Mouse (Mus musculus) layer of hippocampus, postnatal 25 days (tissue): Measurements from ENCODE around the gene Tbc1d14. TPM values are rescaled to one million over a fixed set of nuclear protein-coding genes. Genes with fewer than 3 reads are reported as not detected.

ENCODE experiments used
- DNase-seq, 2 experiments: peaks; one replicate each; pipeline ENCODE4 v3.0.0; 2022; ENCODE audit warnings: mixed read lengths in 2 of 2, low spot score in 1 of 2; ENCODE audit errors: extremely low spot score in 1 of 2
- total RNA-seq, 2 experiments: library from RNA; stranded (reverse); gene quantifications; 2 replicates each; pipeline ENCODE4 v1.2.3; 2021

Gene Tbc1d14
- total RNA-seq, 2 experiments from 2014 or later, result 92.4 to 104 TPM

DNA sequence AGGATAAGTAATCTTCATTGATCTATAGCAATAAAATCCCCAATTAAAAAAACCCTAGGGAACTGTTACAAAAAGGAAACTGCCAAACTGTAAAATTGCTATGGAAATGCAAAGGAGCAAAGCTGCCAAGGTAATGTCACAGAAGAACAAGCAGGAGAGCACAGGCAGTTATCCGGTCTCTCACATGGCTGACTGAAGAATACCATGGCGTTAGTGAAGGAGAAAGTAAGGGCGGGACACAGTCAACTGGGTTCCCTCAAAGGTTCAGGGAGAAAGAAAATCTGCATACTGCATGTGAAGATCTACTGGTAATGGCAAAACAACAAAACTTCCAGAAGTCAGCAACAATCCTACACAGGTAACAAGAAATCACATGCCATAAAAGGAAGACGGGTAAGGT, 36.8 kb downstream of the Tbc1d14 start:
- DNase-seq, result no peak

DNA sequence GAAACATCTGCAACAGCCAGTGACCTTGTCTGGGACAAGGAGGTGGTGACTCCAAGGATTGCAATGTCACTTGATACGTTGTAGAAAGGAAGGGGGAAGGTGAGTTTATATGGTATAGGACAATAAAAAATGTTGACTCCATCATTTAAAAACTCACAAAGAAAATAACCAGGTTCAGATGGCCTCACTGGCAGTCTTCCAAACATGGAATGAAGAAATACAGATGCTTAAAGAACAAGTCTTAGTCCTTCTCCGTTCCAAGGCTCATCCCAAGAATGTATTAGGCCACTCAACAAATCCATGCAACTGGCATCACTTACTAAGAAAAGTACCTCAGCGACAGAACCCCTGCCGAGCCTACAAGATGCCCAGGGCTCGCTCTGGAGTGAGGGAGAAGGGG, 38.6 kb downstream of the Tbc1d14 start:
- no peak for DNase-seq

DNA sequence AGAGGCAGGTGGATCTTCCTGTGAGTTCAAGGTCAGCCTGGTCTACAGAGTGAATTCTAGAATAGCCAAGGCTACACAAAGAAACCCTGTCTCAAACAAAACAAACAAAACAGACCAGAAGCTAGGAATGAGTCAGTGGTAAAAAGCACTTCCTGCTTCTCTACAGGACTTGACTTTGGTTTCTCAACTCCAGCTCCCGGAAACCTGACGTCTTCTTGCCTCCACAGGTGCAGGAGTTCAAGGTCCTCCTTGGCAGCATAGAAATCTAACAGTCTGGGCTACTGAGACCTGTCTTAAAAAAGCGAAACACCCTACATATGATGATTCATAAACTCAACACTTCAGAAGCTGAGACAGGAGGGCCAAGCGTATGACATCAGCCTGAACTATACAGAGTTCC, 39.2 kb downstream of the Tbc1d14 start:
- DNase-seq, result no peak

DNA sequence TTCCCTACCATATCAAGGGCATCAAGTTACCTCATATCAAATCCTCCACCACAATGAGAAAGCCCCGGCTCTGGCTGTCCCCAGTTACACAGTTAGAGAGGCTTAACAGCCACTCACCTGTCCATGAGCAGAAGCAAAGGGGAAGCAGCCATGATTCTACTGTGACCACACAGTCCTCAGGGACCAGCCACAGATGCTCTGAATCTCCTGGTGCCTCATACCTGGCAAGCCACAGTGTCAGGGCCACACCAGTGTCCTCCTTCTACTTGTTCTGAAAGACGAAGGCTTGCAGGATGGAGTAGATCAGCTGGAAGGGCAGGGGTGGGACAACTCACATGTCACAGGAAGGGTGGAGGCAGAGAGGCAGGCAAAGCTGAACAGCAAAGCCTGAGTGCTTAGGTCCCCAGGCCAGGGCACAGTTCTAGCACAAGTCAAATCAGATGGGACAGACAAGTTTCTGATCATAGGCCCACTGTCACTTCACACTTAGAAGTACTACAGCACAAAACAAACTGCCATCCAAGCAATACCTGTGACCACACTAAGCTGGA, 39.9 kb downstream of the Tbc1d14 start:
- DNase-seq, result no peak

DNA sequence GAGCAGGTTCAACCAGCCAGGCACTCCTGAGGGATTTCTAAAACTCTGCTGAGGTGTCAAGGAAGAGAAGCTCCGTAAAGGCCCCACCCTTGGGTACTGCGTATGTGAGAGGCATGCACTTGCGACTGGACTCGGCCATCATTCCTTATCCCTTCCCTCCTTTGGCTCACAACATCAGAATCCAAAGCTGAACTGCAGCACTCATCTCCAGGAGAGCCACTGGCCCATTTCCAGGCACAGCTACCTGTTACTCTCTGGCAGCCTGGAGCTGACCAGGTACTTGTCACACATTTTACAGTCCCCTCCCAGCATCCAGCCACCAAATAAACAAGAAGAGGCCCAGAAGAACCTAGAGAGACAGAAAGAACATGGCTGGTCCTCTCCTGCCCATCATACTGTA, 40.7 kb downstream of the Tbc1d14 start:
- DNase-seq, result no peak

DNA sequence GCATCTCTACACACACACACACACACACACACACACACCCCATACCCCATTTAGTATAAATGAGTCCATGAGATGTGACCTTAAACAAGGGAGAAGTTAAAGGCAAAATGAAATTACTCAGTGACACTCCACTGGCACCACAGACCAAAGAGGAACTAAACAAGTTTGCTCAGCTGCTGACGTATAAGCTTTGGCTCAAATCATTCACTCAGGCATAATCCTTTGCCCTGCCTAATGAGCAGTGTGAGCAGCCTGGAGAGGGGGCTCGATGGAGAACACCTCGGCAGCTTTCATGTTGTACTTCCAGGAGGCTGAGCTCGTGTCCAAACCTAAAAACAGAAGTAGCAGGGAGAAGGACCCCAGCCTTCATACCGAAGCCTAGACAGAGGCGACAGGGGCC, 43.8 kb downstream of the Tbc1d14 start:
- DNase-seq, result no peak

DNA sequence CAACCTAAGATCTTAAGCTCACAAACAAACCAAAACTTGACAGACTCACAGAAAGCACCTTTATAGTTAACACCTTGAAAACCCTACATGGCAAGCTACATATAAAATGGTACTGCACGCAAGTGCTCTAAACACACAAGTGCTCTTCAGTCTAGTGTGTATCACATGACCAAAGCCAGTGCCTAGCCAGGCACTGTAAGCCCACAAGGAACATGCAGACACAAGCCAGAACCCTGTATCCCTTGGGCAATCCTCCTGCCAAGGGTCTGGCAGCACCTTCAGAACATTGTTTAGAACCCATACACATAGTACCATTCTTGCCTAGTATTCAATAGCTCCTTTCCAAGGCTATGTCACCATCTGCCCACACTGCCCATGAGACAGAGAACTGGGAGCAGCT, 48.3 kb downstream of the Tbc1d14 start:
- no peak for DNase-seq

DNA sequence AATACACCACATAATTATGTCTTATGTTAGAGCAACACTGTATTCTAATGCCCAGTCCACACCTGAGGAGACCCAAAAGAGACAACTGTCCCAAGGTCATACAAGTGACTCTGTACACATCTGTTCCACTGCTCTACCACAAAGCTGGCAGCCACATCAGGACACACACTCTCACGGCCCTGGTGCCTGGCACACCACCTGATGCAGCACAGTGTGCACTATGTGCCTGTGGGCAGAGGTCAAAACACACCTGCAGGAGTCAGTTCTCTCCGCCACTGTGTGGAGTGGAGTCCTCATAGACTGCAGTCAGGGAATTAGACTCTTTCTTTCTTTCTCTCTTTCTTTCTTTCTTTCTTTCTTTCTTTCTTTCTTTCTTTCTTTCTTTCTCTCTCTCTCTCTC, 52.1 kb downstream of the Tbc1d14 start:
- DNase-seq, result no peak

DNA sequence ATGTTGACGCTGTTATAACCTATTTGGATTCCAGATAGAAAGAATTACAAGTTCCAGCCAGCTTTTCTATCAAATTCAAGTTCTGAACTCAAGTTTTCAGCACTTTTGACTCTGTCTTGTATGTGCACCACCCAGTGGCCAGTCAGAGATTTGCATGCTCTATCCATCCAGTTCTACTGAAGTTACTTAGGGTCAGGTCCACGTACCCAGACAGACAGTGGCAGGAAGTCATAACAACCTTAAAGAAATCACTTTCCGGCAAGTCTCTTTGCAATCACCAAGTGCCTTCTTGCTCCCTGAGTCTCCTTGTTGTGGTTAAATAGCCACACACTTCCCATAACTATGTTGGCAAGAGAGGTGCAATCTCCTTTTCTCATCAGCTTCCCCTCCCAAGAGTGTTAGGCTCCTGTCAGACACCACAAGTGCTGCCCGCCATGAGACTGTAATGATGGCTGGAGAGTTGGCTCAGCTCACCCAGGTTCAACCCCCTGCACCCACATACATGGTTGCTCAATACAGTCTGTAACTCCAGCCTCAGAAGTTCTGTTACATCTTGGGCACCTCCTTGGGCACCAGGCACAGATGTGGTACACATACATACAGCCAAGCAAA, 54.4 kb downstream of the Tbc1d14 start:
- peak in 1 of 2 experiments; percentile 68 for DNase-seq

DNA sequence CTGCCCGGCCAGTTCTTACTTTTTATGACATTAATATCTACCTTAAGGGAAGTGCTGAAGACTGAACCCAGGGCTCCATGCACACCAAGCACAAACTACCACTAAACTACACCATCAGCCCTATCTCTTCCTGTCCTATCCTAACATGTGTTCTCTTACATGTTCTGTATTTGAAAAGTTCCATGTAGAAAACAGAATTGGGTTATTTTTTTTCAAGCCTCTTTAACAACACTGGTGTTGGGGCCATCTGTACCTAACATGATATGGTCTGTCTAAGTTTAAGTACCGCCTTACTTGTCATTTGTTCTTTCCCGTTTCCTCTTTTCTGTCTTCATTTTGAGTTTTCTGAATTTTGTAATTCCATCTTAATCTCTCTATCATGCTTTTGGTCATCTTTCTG, 56.7 kb downstream of the Tbc1d14 start:
- no peak for DNase-seq

DNA sequence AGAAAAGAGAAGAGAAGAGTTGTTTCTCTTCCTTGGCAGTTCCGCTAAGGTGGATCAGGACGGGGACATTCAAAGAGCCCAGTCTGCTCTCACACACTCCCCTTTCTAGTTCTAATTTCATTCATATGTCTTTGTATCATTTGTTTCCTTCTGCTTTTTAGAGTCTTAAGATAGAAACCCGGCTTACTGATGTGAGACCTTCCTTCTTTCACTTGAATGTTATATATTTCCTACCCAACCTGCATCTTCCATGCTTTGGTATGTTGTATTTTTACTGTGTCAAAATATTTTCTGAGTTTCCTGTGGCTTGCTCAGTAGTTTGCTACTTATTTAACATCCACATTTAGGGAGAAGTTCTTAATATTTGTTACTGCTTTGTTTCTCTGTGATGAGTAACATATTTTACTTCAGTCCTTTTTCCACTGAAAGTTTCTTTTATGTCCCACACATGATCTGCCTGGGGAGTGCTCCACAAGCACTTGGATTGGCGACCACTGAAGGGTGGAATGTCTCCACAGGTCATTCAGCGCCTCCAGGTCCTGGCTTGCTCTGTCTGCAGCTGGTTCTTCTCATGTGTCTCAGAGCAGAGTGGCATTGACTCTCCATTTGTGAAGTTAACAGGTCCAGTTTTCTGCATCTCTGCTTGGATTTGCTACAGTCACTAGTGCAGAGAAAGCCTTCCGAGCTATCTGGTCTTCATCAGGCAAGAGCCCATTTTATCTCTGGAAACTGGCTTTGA, 57.5 kb downstream of the Tbc1d14 start:
- DNase-seq, result no peak

DNA sequence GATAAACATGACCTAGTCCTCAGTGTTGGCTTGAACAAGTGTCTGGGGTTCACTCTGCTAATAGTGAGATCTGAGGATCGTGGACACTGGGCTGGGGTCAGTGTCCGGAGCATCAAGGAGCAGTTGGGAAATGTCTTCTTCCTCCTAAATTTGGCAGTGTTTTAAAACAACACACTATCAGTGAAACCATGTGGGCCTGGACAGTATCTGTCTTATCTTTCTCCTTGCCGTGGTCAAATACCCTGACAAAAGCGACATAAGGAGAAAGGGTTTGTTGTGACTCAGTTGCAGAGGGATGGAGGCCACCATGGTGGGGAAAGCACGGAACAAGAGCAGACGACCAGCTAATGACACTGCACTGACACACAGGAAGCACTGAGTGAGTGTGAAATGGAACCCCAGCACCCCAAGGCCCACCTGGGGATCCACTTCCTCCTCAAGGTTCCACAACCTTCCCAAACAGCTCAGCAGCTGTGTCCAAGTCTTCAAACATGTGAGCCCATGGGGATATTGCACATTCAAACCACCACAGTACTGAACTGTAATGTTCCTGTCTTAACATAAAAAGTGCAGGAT, 58.5 kb downstream of the Tbc1d14 start:
- DNase-seq, result no peak

DNA sequence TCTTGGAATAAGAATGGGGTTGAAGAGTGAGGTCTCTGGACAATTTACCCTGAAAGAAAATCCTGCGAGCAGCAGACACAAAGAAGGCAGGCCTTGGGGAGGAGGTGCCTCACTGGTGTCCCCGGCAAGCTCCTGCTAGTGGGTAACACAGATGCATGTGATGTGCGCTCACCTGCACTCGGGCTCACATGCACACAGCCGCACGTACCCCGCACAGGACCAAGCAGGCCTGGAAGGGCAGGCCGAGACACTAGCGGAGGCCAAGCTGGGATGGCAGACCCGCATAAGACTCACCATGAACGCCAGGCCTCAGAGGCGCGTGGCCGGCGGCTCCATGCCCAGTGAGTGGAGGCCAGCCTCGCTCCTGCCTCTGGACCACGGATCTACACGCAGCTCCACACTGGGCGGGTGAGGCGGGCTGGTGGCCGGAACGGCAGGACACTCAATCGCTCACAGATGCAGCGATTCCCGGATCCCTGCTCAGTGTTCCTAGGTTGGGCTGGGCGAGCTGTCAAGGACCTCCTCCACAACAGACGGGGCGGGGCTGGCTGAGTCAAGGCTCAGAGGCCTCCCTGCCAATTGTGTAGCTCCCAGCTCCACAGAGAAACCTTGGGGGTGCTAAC, 62.8 kb downstream of the Tbc1d14 start:
- DNase-seq, result peak; percentile 85 to 90

DNA sequence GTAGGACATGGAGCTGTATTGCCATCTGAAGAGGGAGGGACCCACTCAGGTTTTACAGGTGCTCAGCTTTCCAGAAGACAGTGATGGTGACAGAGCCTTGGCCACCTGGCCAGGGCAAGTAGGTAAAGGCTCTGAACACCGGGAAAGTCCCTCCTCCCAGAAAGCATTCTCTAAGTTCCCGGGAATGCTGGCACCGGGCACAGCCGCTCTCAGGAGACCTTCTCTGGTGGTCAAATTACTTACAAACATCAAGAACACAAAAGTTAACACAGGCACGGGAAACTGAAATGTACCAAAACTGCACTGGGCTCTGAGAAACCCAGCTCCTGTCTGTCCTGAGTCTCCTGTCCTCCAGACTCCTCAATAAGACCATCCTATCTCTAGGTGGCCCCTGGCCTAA, 63.4 kb downstream of the Tbc1d14 start:
- DNase-seq, result no peak

DNA sequence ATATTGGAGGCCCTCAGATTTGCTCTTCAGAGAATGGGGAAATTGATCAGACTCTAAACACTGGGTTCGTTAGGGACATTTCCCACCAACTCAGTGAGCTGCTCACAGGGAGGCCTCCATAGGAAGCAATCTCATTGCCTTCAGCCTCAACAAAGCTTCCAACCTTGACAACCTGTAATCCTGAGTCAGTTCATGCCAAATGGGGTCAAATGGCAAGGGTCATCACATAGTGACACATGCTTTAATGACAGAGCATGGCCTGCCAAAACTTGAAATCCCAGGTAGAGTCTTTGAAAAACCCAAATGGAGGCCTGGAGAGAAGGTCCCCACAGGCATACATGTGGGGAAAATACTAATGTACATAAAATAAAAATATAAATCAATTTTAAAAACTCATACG, 66.2 kb downstream of the Tbc1d14 start:
- no peak for DNase-seq

DNA sequence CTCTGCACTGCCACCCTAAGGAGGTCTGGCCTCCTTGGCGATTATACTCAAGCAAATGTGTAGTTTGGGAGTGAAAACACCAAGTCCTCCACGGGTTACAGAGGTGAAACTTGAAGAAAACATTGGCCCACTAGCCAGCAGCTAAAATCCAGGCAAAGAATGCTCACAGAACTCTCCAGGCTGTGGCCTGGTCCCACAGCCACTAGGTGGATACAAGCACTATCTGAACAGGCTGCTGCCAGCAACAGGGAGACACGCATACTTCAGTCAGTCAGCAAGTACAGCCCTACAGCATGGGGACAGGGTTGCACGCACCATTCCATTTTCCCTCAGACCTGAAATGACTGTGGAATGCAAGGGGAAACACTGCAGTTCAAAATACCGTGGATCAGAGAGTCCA, 66.8 kb downstream of the Tbc1d14 start:
- DNase-seq, result no peak

DNA sequence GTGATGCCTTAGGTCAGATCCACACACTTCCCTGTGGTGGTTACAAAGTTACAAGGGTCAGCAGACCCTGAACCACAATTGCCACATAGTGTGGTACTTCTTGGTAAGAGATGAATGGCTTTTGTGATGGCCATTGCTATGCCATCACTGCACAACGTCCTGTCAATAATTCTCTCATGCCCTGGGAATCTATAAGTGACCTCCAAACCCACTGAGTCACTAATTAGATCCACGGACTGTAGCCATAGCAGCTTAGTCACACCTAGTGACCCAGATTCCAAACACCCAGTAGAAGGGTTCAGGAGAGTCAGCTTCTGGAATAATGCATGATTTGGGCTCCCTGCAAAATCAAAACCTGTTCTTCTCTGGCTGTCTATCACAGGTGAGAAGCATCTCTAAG, 67.9 kb downstream of the Tbc1d14 start:
- no peak for DNase-seq

DNA sequence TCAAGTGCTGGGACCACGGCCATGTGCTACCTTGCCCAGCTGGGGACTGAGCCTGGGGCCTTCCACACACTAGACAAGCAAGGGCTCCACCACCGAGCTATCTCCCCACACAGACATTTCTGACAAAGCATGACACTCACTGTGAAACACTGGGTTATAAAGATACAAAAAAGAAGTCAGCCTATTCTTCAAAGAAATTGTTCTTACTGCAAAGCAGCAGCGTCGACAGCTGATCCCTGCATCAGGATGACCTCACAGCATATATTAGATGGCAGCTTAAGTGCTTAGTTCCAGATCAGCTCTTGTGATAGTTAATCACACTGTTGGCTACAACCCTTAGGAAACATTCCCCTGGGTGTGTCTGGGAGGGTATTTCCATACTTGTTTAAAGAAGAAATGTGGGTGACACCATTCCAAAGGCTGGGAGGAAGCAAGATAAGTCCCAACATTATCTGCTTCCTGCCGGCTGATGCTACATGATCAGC, 69.8 kb downstream of the Tbc1d14 start:
- DNase-seq, result no peak

DNA sequence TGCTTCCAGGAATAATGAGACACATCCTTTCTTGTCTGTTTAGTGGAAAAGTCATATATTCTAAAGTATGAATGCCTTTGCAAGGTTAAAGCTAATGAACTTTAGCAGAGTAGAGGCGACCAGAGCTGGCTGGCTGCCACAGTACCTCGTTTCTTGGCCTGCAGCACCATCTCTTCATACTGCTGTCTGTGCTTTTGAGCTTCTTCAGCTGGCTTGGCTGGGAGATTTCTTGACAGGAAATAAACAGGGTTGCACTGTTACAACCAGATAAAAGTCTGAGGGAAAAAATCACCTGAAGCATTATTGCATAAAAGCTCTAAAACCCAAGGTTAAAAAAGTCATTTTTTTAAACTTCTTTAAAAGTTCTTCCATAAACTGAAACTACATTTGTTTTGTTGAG, 70.3 kb downstream of the Tbc1d14 start:
- DNase-seq, result no peak

DNA sequence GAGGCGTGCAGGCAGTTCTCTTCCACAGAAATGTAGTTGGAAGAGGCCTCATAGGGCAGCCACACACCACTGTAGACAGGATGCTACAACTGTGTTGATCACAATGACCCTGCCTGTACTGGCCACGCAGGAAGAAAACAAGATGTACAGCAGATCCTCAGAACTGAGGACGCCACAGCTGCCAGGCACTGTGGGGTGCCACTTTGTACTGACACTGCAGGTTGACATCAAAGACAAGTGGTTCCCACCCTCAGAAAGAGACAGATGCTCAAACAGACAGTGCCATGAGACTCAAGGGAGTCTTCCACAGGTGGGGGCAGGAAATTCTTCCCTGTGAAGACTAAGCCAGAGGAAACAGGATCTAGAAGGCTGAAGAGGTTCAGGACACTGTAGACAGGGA, 73.3 kb downstream of the Tbc1d14 start:
- DNase-seq, result no peak

DNA sequence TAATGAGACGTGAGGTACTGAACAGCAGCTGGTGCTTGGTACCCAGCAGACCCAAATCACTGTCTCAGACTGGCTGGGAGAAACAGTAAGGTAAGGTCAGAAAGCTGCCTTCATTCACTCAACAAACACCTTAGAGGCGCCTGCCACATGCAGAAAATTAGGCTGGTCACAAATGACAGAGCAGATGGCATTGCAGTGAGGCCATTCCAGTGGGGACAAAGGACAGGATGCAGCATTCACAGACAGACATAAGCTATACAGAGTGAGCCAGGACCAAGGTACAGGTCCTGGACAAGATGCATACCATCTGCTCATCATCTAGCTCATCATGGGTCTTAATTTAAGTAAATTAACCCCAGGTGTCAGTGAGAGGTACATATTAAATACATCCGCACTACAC, 75.5 kb downstream of the Tbc1d14 start:
- no peak for DNase-seq
